Mouse (Mus musculus): ENCODE measurements at regions not wholly inside any gene's neighbourhood (a gene's known extent, or its start where the extent isn't known, plus 50 kb on each side); places are given as distances from the start of the nearest gene placed in this dataset.

- no peak for DNase-seq
- TF ChIP-seq EP300 (IDR thresholded peaks at IDR 0.05; ENCODE audit: insufficient read depth, low read depth, low read length), result no peak
- TF ChIP-seq CTCF (IDR thresholded peaks at IDR 0.05), result no peak
- no peak for TF ChIP-seq POLR2A (IDR thresholded peaks at IDR 0.05; ENCODE audit: insufficient read depth, low read depth, low read length)
- WGBS, result 45% methylated on average over 7 of the region's 7 CpGs
- Histone ChIP-seq H3K27me3 (ENCODE audit: control insufficient read depth, insufficient read depth, low read length) (no peaks in the 10 kb centered on the region), H3K4me1 (ENCODE audit: control insufficient read depth, insufficient read depth, low read length) (no peaks in the 10 kb centered on the region), H3K9ac (ENCODE audit: low read depth, low read length) (no peak overlapping the region), H3K4me3 (no peak overlapping the region), H3K36me3 (ENCODE audit: control insufficient read depth, insufficient read depth, low read length) (no peaks in the 10 kb centered on the region), H3K79me2 (replicated peaks; ENCODE audit: control insufficient read depth, insufficient read depth, low read length) (no peaks in the 10 kb centered on the region), H3K27ac (no peak overlapping the region)
- intact Hi-C loops (cut with DNase I), result no loop called here
These were observed 76.3 kb upstream of the Arhgap36 start for GRCm38 (mm10) chrX:49387439-49387838.

- no peaks in the 10 kb centered on the region for H3K36me3 ChIP-seq (ENCODE audit: control insufficient read depth, insufficient read depth, low read length)
- H3K4me1 ChIP-seq (ENCODE audit: control insufficient read depth, insufficient read depth, low read length), result no peaks in the 10 kb centered on the region
- 22% methylated on average over 8 of the region's 8 CpGs for WGBS
- intact Hi-C loops (cut with DNase I), result no loop called here
- H3K79me2 ChIP-seq (replicated peaks; ENCODE audit: control insufficient read depth, insufficient read depth, low read length), result no peaks in the 10 kb centered on the region
- H3K9ac ChIP-seq (ENCODE audit: low read depth, low read length), result no peak overlapping the region
- H3K27ac ChIP-seq, result no peak overlapping the region
- no peaks in the 10 kb centered on the region for H3K27me3 ChIP-seq (ENCODE audit: control insufficient read depth, insufficient read depth, low read length)
- peak in 1 of 2 experiments; percentile 17 for DNase-seq
- H3K4me3 ChIP-seq, result no peak overlapping the region
- TF ChIP-seq EP300 (IDR thresholded peaks at IDR 0.05; ENCODE audit: insufficient read depth, low read depth, low read length), result no peak
- TF ChIP-seq POLR2A (IDR thresholded peaks at IDR 0.05; ENCODE audit: insufficient read depth, low read depth, low read length), result no peak
- TF ChIP-seq CTCF (IDR thresholded peaks at IDR 0.05), result peak; percentile 70
These were observed 86.7 kb upstream of the Arhgap36 start for GRCm38 (mm10) chrX:49377067-49377466.

DNA sequence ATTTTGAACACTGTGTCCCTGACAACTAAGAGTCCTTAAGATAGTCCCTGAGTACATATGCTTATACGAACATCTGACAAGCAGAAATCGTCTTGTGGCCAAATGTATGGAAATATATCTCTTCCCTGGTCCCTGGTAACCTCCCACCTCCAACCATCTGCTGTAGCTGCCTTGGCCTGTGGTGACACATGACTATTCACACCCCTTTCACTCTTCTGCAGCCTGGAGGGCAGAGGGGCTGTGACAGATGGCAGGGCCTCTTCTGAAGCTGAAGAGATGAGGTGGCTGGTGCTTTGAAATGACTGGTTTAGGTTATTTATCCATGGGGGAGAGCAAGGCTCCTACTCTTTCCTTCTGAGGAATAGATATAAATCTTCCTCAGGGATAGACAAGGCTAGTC lies 82.3 kb upstream of the Enox2 start:
- intact Hi-C loops (cut with DNase I), result no loop called here

GRCm38 (mm10) chrX:49369404-49369803 lies 81.3 kb upstream of the Enox2 start:
- Histone ChIP-seq H3K27me3 (ENCODE audit: control insufficient read depth, insufficient read depth, low read length) (no peaks in the 10 kb centered on the region), H3K36me3 (ENCODE audit: control insufficient read depth, insufficient read depth, low read length) (no peaks in the 10 kb centered on the region), H3K4me1 (ENCODE audit: control insufficient read depth, insufficient read depth, low read length) (no peaks in the 10 kb centered on the region), H3K27ac (no peak overlapping the region), H3K79me2 (replicated peaks; ENCODE audit: control insufficient read depth, insufficient read depth, low read length) (no peaks in the 10 kb centered on the region), H3K4me3 (no peak overlapping the region), H3K9ac (ENCODE audit: low read depth, low read length) (no peak overlapping the region)
- 71% methylated on average over 9 of the region's 9 CpGs for WGBS
- TF ChIP-seq POLR2A (IDR thresholded peaks at IDR 0.05; ENCODE audit: insufficient read depth, low read depth, low read length) (no peak), CTCF (IDR thresholded peaks at IDR 0.05) (no peak), EP300 (IDR thresholded peaks at IDR 0.05; ENCODE audit: insufficient read depth, low read depth, low read length) (no peak)
- intact Hi-C loops (cut with DNase I), result no loop called here
- no peak for DNase-seq

More for the DNA sequence above, 82.3 kb upstream of the Enox2 start:
- no peaks in the 10 kb centered on the region for H3K36me3 ChIP-seq (ENCODE audit: control insufficient read depth, insufficient read depth, low read length)
- no peak overlapping the region for H3K27ac ChIP-seq
- 65% methylated on average over 2 of the region's 2 CpGs for WGBS
- no peaks in the 10 kb centered on the region for H3K27me3 ChIP-seq (ENCODE audit: control insufficient read depth, insufficient read depth, low read length)
- TF ChIP-seq EP300 (IDR thresholded peaks at IDR 0.05; ENCODE audit: insufficient read depth, low read depth, low read length) (no peak), CTCF (IDR thresholded peaks at IDR 0.05) (no peak), POLR2A (IDR thresholded peaks at IDR 0.05; ENCODE audit: insufficient read depth, low read depth, low read length) (no peak)
- H3K4me3 ChIP-seq, result no peak overlapping the region
- H3K79me2 ChIP-seq (replicated peaks; ENCODE audit: control insufficient read depth, insufficient read depth, low read length), result no peaks in the 10 kb centered on the region
- H3K4me1 ChIP-seq (ENCODE audit: control insufficient read depth, insufficient read depth, low read length), result no peaks in the 10 kb centered on the region
- DNase-seq, result no peak
- no peak overlapping the region for H3K9ac ChIP-seq (ENCODE audit: low read depth, low read length)

DNA sequence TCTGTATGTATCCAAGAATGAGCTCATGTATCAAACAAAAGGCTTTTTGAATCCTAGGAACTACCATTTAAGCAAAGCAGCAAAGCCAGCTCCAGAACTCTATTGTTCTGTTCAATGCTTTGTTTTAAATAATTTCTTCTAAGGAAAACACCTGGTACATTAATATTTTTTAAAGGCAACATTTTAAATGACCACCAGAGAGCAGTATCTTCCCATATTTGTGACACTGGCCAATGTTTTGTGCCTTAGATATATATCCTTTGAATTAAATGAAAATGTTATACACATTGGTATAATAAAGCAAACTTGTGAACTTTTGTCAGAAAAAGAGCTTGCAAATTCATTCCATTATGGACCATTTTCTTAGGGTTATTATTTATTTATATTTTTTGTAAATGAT lies 58.4 kb upstream of the Enox2 start:
- no peaks in the 10 kb centered on the region for H3K27me3 ChIP-seq (ENCODE audit: control insufficient read depth, insufficient read depth, low read length)
- no peaks in the 10 kb centered on the region for H3K79me2 ChIP-seq (replicated peaks; ENCODE audit: control insufficient read depth, insufficient read depth, low read length)
- H3K27ac ChIP-seq, result no peak overlapping the region
- no peak overlapping the region for H3K4me3 ChIP-seq
- no peak overlapping the region for H3K9ac ChIP-seq (ENCODE audit: low read depth, low read length)
- no peak for TF ChIP-seq EP300 (IDR thresholded peaks at IDR 0.05; ENCODE audit: insufficient read depth, low read depth, low read length)
- peak; percentile 59 for TF ChIP-seq CTCF (IDR thresholded peaks at IDR 0.05)
- TF ChIP-seq POLR2A (IDR thresholded peaks at IDR 0.05; ENCODE audit: insufficient read depth, low read depth, low read length), result no peak
- H3K4me1 ChIP-seq (ENCODE audit: control insufficient read depth, insufficient read depth, low read length), result no peaks in the 10 kb centered on the region
- DNase-seq, result no peak
- H3K36me3 ChIP-seq (ENCODE audit: control insufficient read depth, insufficient read depth, low read length), result no peaks in the 10 kb centered on the region
- intact Hi-C loops (cut with DNase I), result loop anchor here (5.0 to 10.0 kb wide), 3 partner anchors 598 to 1198 kb away; no protein-coding TSS in a partner anchor
